Mouse (Mus musculus) bone marrow, adult 2 months (tissue): Measurements from ENCODE around the gene Cers5. TPM values are rescaled to one million over a fixed set of nuclear protein-coding genes. Genes with fewer than 3 reads are reported as not detected.
"Not testable (repeated sequence)": the region's sequence is repeated elsewhere in the genome, so short reads cannot be mapped to it uniquely, and the experiment has no call there.

ENCODE experiments used
- H3K27ac ChIP-seq: fragments of 200-500 bp; 2 replicates; pipeline ENCODE4 v1.5.1; 2012; ENCODE audit warnings: low read depth, mild to moderate bottlenecking, control low read depth, inconsistent platforms, low read length; ENCODE audit not compliant: control insufficient read depth, poor library complexity, insufficient read depth
- H3K4me1 ChIP-seq: fragments of 200-500 bp; 2 replicates; pipeline ENCODE4 v1.6.1; 2011; ENCODE audit warnings: low read length; ENCODE audit not compliant: control insufficient read depth, insufficient read depth
- H3K4me3 ChIP-seq: fragments of 200-500 bp; replicated peaks from 2 replicates; pipeline ENCODE3; 2011; ENCODE audit warnings: mild to moderate bottlenecking, low read depth, low read length, control low read depth; ENCODE audit not compliant: control insufficient read depth
- CTCF ChIP-seq: fragments of 200-500 bp; IDR thresholded peaks from 2 replicates; pipeline ENCODE4 v1.5.1; 2011; ENCODE audit warnings: low read length, control low read depth; ENCODE audit not compliant: control insufficient read depth, insufficient read depth
- POLR2A ChIP-seq: fragments of 200-500 bp; IDR thresholded peaks from 2 replicates; pipeline ENCODE4 v1.6.1; 2011; ENCODE audit warnings: low read depth, mild to moderate bottlenecking, control low read depth, low read length, borderline replicate concordance; ENCODE audit not compliant: control insufficient read depth
- WGBS: fragments of 180-500 bp; shearing (Covaris S2); methylation state at CpG from one replicate; pipeline ENCODE4 v1.1.7; 2018; 5-methylcytosine and 5-hydroxymethylcytosine counted together
- polyA plus RNA-seq: library from polyadenylated mRNA; stranded (reverse); fragments of >200 nt; gene quantifications from 2 replicates; pipeline ENCODE4 v1.2.4, GENCODE M21; 2011; ENCODE audit warnings: low replicate concordance; ENCODE audit not compliant: missing spikeins, insufficient read depth, insufficient read length

Cers5 gene
- polyA plus RNA-seq = 10.8 and 33.1 TPM in 2 replicates

- H3K4me1 ChIP-seq = not testable (repeated sequence)
- Histone ChIP-seq H3K27ac (peak within 1 kb of the TSS; percentile 90), H3K4me3 (peak within 1 kb of the TSS; percentile 85)
Observed at GRCm38 (mm10) chr15:99772881-99772924, at the start of gene Cers5. TSS of gene Cers5 (minus strand) at chr15:99772885.

GRCm38 (mm10) chr15:99819621-99820279 is 47.1 kb upstream of the Cers5 start:
- Histone ChIP-seq H3K27ac (peak overlapping the region; percentile 43; the same call in 1 of the 2 replicates), H3K4me3 (peak overlapping the region; percentile 74), H3K4me1 (peaks cover 4% of the 10 kb centered on the region; the same call in 1 of the 2 replicates)
- TF ChIP-seq POLR2A = no peak
- no peak for TF ChIP-seq CTCF
- 50% methylated on average over 14 of the region's 14 CpGs for WGBS

GRCm38 (mm10) chr15:99819109-99819440 is 46.4 kb upstream of the Cers5 start:
- H3K27ac ChIP-seq = no peak overlapping the region
- peak overlapping the region; percentile 54 for H3K4me3 ChIP-seq
- TF ChIP-seq CTCF (no peak), POLR2A (no peak)
- peaks cover 6% of the 10 kb centered on the region; the same call in 1 of the 2 replicates for H3K4me1 ChIP-seq
- 55% methylated on average over 6 of the region's 6 CpGs for WGBS

DNA sequence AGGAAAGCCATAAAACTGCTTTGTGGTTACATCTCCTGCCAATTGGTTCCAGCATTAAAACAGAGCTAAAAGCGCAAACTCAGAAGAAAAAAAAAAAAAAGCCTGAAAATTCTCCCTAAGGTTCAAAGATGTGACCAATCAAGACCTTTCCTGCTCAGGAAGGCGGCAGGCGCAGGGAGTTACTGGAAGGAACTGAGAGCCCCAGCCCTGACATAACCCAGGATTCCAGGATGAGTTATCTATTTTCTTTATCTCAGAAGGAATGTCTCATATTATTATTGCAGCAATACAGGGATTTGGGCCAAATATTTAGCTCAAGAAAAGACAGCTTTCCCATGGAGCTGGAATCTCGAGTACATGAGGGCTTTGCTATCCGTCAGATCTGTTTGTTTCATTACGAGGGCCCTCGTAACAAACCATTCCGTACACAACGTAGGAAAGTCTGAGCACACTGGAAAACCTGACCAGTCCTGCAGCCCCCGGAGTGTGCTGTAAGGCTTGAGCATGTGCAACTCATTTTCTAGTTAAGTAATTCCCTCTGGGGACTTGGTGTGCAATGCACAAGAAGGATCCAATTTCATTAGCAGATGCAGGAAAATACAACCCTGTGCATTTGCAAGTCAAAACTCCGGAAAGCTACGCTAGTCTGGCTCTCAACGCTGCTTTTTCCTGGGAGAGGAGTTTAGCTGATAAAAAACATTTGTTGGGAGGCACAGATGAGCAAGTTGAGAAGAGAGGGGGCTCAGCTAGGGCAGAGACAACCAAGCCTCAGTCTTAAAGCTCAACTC is 45.8 kb upstream of the Cers5 start:
- Histone ChIP-seq H3K27ac (no peak overlapping the region), H3K4me1 (peaks cover 6% of the 10 kb centered on the region; the same call in 1 of the 2 replicates), H3K4me3 (peak overlapping the region; percentile 54)
- WGBS = 62% methylated on average over 13 of the region's 13 CpGs
- no peak for TF ChIP-seq POLR2A
- TF ChIP-seq CTCF = no peak

DNA sequence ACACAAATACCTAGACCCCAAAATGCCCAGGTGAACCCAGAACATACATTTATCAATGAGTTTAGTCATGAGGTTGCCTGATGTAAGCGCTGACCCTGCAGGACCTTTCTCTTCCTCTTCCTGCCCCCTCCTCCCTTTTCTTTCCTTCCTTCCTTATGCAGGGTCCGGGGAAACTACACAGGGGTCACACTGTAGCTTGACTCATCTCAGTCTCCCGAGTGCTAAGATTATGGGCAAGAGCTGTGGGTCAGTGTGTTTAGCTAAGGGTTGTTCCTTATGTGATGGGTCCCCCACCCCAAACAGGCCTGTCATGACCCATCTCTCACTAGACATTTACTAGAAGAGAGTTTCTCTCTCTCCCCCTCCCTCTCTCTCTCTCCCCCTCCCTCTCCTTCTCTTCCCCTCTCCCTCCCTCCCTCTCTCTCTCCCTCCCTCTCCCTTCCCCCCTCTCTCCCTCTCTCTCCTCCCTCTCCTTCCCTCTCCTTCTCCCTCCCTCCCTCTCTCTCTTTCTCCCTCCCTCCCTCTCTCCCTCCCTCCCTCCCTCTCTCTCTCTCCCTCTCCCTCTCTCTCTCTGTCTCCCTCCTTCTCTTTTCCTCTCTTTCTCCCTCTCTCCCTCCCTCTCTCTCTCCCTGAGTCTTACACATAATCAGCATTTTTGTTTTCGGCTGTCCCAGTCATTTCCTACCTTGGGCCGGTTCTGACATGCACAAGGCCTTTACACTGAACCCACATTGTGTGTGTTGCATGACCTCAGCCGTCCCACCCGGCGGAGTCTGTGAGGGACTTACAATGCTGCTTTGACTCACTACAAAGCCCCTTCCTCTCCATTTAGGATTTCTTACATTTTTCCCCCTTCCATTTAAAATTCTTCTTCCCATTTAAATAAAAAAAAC is 44.9 kb upstream of the Cers5 start:
- H3K27ac ChIP-seq = no peak overlapping the region

DNA sequence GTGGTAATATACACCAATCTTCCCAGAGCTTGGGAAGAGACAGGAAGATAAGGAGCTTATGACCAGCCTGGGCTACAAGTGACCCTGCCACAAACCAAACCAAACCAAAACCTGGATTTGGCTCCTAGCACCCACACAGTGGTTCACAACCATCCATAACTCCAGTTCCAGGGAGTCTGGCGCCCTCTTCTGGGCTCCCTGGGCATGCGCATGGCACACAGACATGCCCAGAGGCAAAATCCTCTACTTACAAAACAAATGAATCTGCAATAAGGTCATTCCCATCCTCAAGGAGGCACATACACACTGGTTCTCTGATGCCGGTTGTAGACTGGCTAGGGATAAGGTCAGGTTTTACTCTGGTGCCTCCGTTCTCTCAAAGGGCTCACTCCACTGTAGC is 43.3 kb upstream of the Cers5 start:
- TF ChIP-seq POLR2A (no peak), CTCF (peak; percentile 30; the same call in 1 of the 2 replicates)
- H3K4me3 ChIP-seq = no peak overlapping the region
- H3K4me1 ChIP-seq = peaks cover 6% of the 10 kb centered on the region; the same call in 1 of the 2 replicates
- no peak overlapping the region for H3K27ac ChIP-seq
- WGBS = 90% methylated on average over 4 of the region's 4 CpGs

More for the DNA sequence above, 44.9 kb upstream of the Cers5 start:
- Histone ChIP-seq H3K4me1 (peaks cover 4% of the 10 kb centered on the region; the same call in 1 of the 2 replicates), H3K4me3 (no peak overlapping the region)
- TF ChIP-seq CTCF (no peak), POLR2A (no peak)
- WGBS = 50% methylated on average over 8 of the region's 8 CpGs

DNA sequence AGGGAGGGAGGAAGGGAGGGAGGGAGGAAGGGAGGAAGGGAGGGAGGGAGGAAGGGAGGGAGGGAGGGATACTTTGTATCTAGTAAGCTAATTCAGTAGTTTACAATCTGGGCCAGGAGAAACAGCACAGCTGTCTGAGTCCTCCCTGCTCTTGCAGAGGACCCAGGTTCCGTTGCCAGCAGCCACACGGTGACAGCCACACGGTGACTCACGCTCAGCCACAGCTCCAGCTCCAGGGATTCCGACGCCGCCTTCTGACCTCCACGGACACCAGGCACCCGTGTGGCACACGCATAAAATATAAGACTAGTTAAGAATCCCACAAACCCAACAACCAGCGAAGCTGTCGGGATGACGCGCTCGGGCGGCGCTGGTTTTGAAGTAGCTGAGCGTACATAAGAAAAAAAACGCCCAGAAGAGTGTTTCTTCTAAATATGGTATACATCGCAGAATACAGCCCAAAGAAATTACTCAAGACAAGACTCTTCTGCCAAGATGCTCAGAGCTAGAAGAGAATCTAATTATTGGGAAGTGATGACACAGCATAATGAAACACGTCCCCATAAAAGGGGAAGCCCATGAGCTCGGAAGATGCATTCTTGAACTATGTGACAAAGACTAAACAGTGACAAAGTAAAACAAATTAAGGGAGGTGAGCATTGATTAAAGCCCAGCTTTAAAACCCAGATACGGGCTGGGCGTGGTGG is 42.0 kb upstream of the Cers5 start:
- Histone ChIP-seq H3K4me1 (peaks cover 6% of the 10 kb centered on the region; the same call in 1 of the 2 replicates), H3K4me3 (peak overlapping the region; percentile 24), H3K27ac (peak overlapping the region; percentile 77)
- 68% methylated on average over 24 of the region's 24 CpGs for WGBS
- TF ChIP-seq POLR2A = no peak
- no peak for TF ChIP-seq CTCF

GRCm38 (mm10) chr15:99813639-99814038 is 41.0 kb upstream of the Cers5 start:
- H3K4me1 ChIP-seq = peaks cover 6% of the 10 kb centered on the region; the same call in 1 of the 2 replicates
- TF ChIP-seq POLR2A = no peak
- no peak for TF ChIP-seq CTCF
- H3K27ac ChIP-seq = no peak overlapping the region
- WGBS = 89% methylated on average over 6 of the region's 6 CpGs
- no peak overlapping the region for H3K4me3 ChIP-seq
